Mouse (Mus musculus) erythroblast, embryonic 14.5 days (primary cell): ENCODE measurements at regions not wholly inside any gene's neighbourhood (a gene's known extent, or its start where the extent isn't known, plus 50 kb on each side); places are given as distances from the start of the nearest gene placed in this dataset.

ENCODE experiments used
- GATA1 ChIP-seq: IDR thresholded peaks from 2 replicates; pipeline ENCODE4 v1.6.1; 2012; ENCODE audit warnings: low read length, inconsistent platforms, mixed read lengths
- TAL1 ChIP-seq: IDR thresholded peaks from 3 replicates; pipeline ENCODE4 v1.6.1; 2012; ENCODE audit warnings: low read length, inconsistent platforms, mixed read lengths

- TF ChIP-seq GATA1 (no peak), TAL1 (no peak)
These were observed 111.9 kb upstream of the Gpr139 start for GRCm38 (mm10) chr7:119296307-119296706.
